Mouse (Mus musculus): ENCODE measurements around the gene Moap1.

- no peak for TF ChIP-seq CTCF (conservative IDR thresholded peaks at IDR 0.05; ENCODE audit: low read length)
- TF ChIP-seq NANOG (IDR thresholded peaks at IDR 0.05; ENCODE audit: borderline replicate concordance, low read length) = no peak
Observed at GRCm38 (mm10) chr12:102705906-102706640, 37.4 kb downstream of the Moap1 start.
